Mouse (Mus musculus) kidney, adult 2 months (tissue): ENCODE measurements around the gene Mc1r. TPM values are rescaled to one million over a fixed set of nuclear protein-coding genes. Genes with fewer than 3 reads are reported as not detected.
"Not testable (repeated sequence)": the region's sequence is repeated elsewhere in the genome, so short reads cannot be mapped to it uniquely, and the experiment has no call there.

ENCODE experiments used
- DNase-seq: peaks from one replicate; pipeline ENCODE4 v3.0.0; 2021
- H3K27ac ChIP-seq: fragments of 200-500 bp; 2 replicates; pipeline ENCODE4 v1.5.1; 2012; ENCODE audit warnings: low read depth, low read length, control low read depth, inconsistent platforms; ENCODE audit not compliant: insufficient read depth
- H3K27me3 ChIP-seq: fragments of 200-500 bp; replicated peaks from 2 replicates; pipeline ENCODE4 v1.6.1; 2012; ENCODE audit warnings: mild to moderate bottlenecking, moderate library complexity, low read length, inconsistent platforms; ENCODE audit not compliant: control insufficient read depth, insufficient read depth
- H3K36me3 ChIP-seq: fragments of 200-500 bp; 2 replicates; pipeline ENCODE4 v1.6.1; 2012; ENCODE audit warnings: mild to moderate bottlenecking, moderate library complexity, low read length, inconsistent platforms; ENCODE audit not compliant: control insufficient read depth, insufficient read depth
- H3K4me1 ChIP-seq: fragments of 200-500 bp; 2 replicates; pipeline ENCODE4 v1.6.1; 2011; ENCODE audit warnings: low read length; ENCODE audit not compliant: control insufficient read depth, insufficient read depth
- H3K4me3 ChIP-seq: fragments of 200-500 bp; 2 replicates; pipeline ENCODE4 v1.5.1; 2011; ENCODE audit warnings: mild to moderate bottlenecking, low read depth, low read length, control low read depth; ENCODE audit not compliant: insufficient read depth
- CTCF ChIP-seq: fragments of 200-500 bp; conservative IDR thresholded peaks from 2 replicates; pipeline ENCODE4 v1.5.1; 2011; ENCODE audit warnings: low read depth, mild to moderate bottlenecking, control low read depth, low read length, moderate library complexity, mixed read lengths; ENCODE audit not compliant: insufficient read depth, insufficient read length
- POLR2A ChIP-seq: fragments of 200-500 bp; IDR thresholded peaks from one replicate; pipeline ENCODE4 v1.6.1; 2011; ENCODE audit warnings: low read depth, low read length, control low read depth
- WGBS: fragments of 180-500 bp; shearing (Covaris S2); methylation state at CpG from one replicate; pipeline ENCODE4 v1.1.7; 2018; 5-methylcytosine and 5-hydroxymethylcytosine counted together
- polyA plus RNA-seq: library from polyadenylated mRNA; depleted of rRNA; stranded (reverse); fragments of >200 nt; gene quantifications from 2 replicates; pipeline ENCODE4 v1.2.3, GENCODE M21; 2012

Gene Mc1r
- polyA plus RNA-seq, 1 experiment: not detected

DNA sequence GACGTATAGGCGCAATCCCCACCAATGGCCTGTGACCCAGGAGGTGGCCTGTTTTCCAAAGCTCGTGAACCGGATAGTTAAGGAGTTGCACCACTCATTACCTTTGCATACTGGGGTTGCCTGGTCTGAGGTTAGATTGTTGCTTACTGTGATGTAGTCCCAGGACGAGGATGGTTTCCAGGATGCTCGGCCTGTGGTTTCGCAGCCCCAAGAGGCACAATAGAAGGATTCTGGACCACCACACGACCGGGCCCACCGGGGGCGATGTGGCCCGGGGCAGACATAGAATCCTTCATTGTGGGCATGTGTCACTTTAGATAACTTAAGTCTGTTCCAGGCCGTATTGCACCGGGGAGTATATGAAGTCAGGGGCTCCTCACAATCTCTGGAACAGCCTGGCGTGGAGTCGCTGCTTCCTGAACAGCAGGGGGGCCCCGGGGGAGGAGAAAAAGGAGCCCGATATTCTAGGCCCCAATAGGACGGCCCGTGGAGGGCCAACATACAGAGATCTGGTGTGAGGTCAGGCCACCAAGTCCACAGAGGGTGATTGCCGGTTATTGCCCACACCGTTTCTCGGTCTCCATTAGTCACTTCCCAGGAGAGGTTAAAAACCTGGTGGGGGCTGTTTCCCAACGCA, 20.9 kb downstream of the Mc1r start:
- peaks cover 1% of the 10 kb centered on the region; the same call in 1 of the 2 replicates for H3K4me1 ChIP-seq
- WGBS: 98% methylated on average over 24 of the region's 24 CpGs

GRCm38 (mm10) chr8:123428343-123428893, 21.5 kb downstream of the Mc1r start:
- H3K27me3 ChIP-seq: no peaks in the 10 kb centered on the region; the same call in 1 of the 2 replicates
- no peak overlapping the region for H3K27ac ChIP-seq
- no peaks in the 10 kb centered on the region for H3K36me3 ChIP-seq
- H3K4me3 ChIP-seq: no peak overlapping the region
- TF ChIP-seq CTCF (no peak), POLR2A (no peak)
- WGBS: 97% methylated on average over 29 of the region's 29 CpGs
- no peaks in the 10 kb centered on the region for H3K4me1 ChIP-seq
- DNase-seq: no peak

More for the DNA sequence above, 20.9 kb downstream of the Mc1r start:
- no peak overlapping the region for H3K4me3 ChIP-seq
- no peak for TF ChIP-seq POLR2A
- no peak for TF ChIP-seq CTCF
- DNase-seq: no peak
- no peaks in the 10 kb centered on the region for H3K36me3 ChIP-seq
- H3K27ac ChIP-seq: no peak overlapping the region
- no peaks in the 10 kb centered on the region for H3K27me3 ChIP-seq

GRCm38 (mm10) chr8:123428939-123429721, 22.2 kb downstream of the Mc1r start:
- no peaks in the 10 kb centered on the region; the same call in 1 of the 2 replicates for H3K27me3 ChIP-seq
- 98% methylated on average over 23 of the region's 23 CpGs for WGBS
- no peak for DNase-seq
- no peaks in the 10 kb centered on the region for H3K36me3 ChIP-seq
- TF ChIP-seq POLR2A (no peak), CTCF (no peak)
- H3K4me3 ChIP-seq: no peak overlapping the region
- no peak overlapping the region for H3K27ac ChIP-seq
- no peaks in the 10 kb centered on the region for H3K4me1 ChIP-seq

DNA sequence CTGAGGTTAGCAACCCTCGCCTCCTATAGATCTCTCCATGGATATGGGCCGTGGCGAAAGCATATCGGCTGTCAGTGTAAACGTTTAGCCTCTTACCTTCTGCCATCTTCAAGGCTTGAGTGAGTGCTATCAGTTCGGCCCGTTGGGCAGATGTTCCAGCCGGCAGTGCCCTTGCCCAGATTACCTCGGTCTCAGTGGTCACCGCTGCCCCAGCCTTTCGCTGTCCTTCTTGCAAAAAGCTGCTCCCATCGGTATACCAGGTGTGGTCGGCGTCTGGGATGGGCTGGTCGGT, 22.8 kb downstream of the Mc1r start:
- not testable (repeated sequence) for H3K36me3 ChIP-seq, H3K4me3 ChIP-seq, H3K27me3 ChIP-seq, H3K4me1 ChIP-seq, H3K27ac ChIP-seq, DNase-seq
- 95% methylated on average over 15 of the region's 15 CpGs for WGBS

DNA sequence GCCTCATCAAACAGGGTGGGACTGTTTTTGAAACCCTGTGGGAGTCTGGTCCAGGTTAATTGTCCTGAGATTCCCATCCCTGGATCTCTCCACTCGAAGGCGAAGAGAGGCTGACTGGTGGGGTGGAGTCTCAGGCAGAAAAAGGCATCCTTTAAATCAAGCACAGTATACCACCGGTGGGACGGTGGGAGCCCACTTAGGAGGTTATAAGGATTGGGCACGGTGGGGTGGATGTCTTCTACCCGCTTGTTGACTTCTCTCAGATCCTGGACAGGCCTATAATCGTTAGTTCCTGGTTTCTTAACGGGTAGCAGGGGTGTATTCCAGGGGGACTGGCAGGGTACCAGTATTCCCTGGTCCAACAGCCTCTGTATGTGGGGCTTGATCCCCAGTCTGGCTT, 24.0 kb downstream of the Mc1r start:
- WGBS: 94% methylated on average over 8 of the region's 8 CpGs
- not testable (repeated sequence) for H3K36me3 ChIP-seq, DNase-seq, H3K4me3 ChIP-seq, H3K27me3 ChIP-seq, H3K4me1 ChIP-seq, H3K27ac ChIP-seq

GRCm38 (mm10) chr8:123431616-123432365, 24.9 kb downstream of the Mc1r start:
- H3K27me3 ChIP-seq: no peaks in the 10 kb centered on the region; the same call in 1 of the 2 replicates
- H3K4me3 ChIP-seq: no peak overlapping the region
- H3K27ac ChIP-seq: no peak overlapping the region
- WGBS: 96% methylated on average over 25 of the region's 25 CpGs
- no peak for DNase-seq
- no peaks in the 10 kb centered on the region for H3K4me1 ChIP-seq
- no peak for TF ChIP-seq POLR2A
- no peak for TF ChIP-seq CTCF
- H3K36me3 ChIP-seq: no peaks in the 10 kb centered on the region

DNA sequence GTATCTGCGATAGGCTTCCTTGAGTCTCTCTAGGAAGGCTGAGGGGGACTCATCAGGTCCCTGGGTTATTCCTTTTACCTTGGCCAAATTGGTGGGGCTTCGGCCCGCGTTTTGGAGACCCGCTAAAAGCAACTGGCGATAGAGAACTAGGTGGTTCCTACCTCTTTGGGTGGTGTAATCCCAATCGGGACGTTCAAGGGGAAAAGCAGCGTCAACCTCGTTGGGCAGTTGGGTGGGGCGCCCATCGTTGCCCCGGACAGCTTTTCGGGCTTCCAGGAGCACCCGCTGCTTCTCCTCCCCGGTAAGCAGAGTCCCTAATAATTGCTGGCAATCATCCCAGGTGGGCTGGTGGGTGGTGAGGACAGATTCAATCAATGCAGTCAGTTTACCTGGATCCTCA, 25.5 kb downstream of the Mc1r start:
- Histone ChIP-seq H3K27me3 (no peaks in the 10 kb centered on the region; the same call in 1 of the 2 replicates), H3K36me3 (no peaks in the 10 kb centered on the region), H3K4me1 (no peaks in the 10 kb centered on the region), H3K4me3 (no peak overlapping the region), H3K27ac (no peak overlapping the region)
- no peak for DNase-seq
- WGBS: 98% methylated on average over 16 of the region's 16 CpGs
- no peak for TF ChIP-seq CTCF
- TF ChIP-seq POLR2A: no peak

GRCm38 (mm10) chr8:123433241-123433974, 26.5 kb downstream of the Mc1r start:
- H3K27ac ChIP-seq, H3K36me3 ChIP-seq, DNase-seq, H3K4me3 ChIP-seq, H3K4me1 ChIP-seq, H3K27me3 ChIP-seq: not testable (repeated sequence)
- 98% methylated on average over 47 of the region's 47 CpGs for WGBS
